Mouse (Mus musculus) embryonic facial prominence, embryonic 11.5 days (tissue): ENCODE measurements around the gene Opcml. TPM values are rescaled to one million over a fixed set of nuclear protein-coding genes. Genes with fewer than 3 reads are reported as not detected.

ENCODE experiments used
- microRNA-seq: library from miRNA; unstranded; fragments of <30 nt; microRNA quantifications from one replicate; pipeline ENCODE4, GENCODE M21; 2016; ENCODE audit warnings: borderline number of aligned reads
- polyA plus RNA-seq: library from polyadenylated mRNA; unstranded; fragments of >200 nt; fragmentation: Nextera tagmentation; extraction: Ambion mirVana; gene quantifications from 2 replicates; pipeline ENCODE4 v1.2.1, GENCODE M21; 2014

Opcml gene
- polyA plus RNA-seq, 1 experiment from 2014 or later: 2.3 TPM

Small RNA genes within 50 kb of the gene (microRNA-seq; reads per million reads assigned to microRNA genes)
- gene Gm44316: not detected
